Mouse (Mus musculus) CH12.LX (cell line): ENCODE results near the gene Ankrd35. TPM values are rescaled to one million over a fixed set of nuclear protein-coding genes. Genes with fewer than 3 reads are reported as not detected.

ENCODE experiments used
- DNase-seq: peaks from one replicate; pipeline ENCODE4 v3.0.0-alpha.2; 2013; ENCODE audit errors: extremely low read depth
- H3K27ac ChIP-seq: 2 replicates; pipeline ENCODE4 v1.5.1; 2012; ENCODE audit warnings: low read depth, mild to moderate bottlenecking, control low read depth, moderate library complexity; ENCODE audit not compliant: insufficient read depth
- H3K27me3 ChIP-seq: replicated peaks from 2 replicates; pipeline ENCODE3; 2012; ENCODE audit warnings: inconsistent platforms
- H3K36me3 ChIP-seq, 2 experiments: replicated peaks in 1 of 2; 2 replicates each; pipeline versions ENCODE3 to v1.6.1; 2012; ENCODE audit warnings: inconsistent platforms in 1 of 2, low read length in 1 of 2, mild to moderate bottlenecking in 1 of 2, mixed read lengths in 1 of 2, moderate library complexity in 1 of 2; ENCODE audit not compliant: control insufficient read depth in 1 of 2, insufficient read depth in 1 of 2
- H3K4me1 ChIP-seq, 2 experiments: 2 replicates each; pipeline ENCODE4 v1.6.1; 2012; ENCODE audit warnings: inconsistent platforms in 1 of 2, moderate library complexity in 1 of 2; ENCODE audit not compliant: insufficient read depth in 2 of 2, control insufficient read depth in 1 of 2
- H3K4me2 ChIP-seq: 2 replicates; pipeline ENCODE4 v1.6.1; 2012; ENCODE audit warnings: low read depth, mild to moderate bottlenecking, control low read depth; ENCODE audit not compliant: poor library complexity, insufficient read depth, severe bottlenecking
- H3K4me3 ChIP-seq, 3 experiments: fragments of 150-350 bp in 1 of 3; sonication (generic) in 1 of 3; replicated peaks in 1 of 3; 2 replicates each; pipeline versions ENCODE3 to v1.5.1; 2011 to 2012; ENCODE audit warnings: low read depth in 2 of 3, low read length in 2 of 3, mild to moderate bottlenecking in 2 of 3, moderate library complexity in 2 of 3, control low read depth in 1 of 3, improper control_type of control experiment in 1 of 3, inconsistent platforms in 1 of 3, mixed read lengths in 1 of 3; ENCODE audit not compliant: poor library complexity in 1 of 3
- H3K79me2 ChIP-seq: replicated peaks from 2 replicates; pipeline ENCODE4 v1.6.1; 2012; ENCODE audit warnings: mild to moderate bottlenecking, moderate library complexity; ENCODE audit not compliant: control insufficient read depth, poor library complexity, insufficient read depth, severe bottlenecking; ENCODE audit errors: extremely low read depth
- H3K9ac ChIP-seq: 2 replicates; pipeline ENCODE4 v1.6.1; 2012; ENCODE audit warnings: low read depth, mild to moderate bottlenecking, control low read depth, moderate library complexity; ENCODE audit not compliant: insufficient read depth
- H3K9me3 ChIP-seq: replicated peaks from 2 replicates; pipeline ENCODE3; 2012; ENCODE audit warnings: low read length, inconsistent platforms, mixed read lengths
- BHLHE40 ChIP-seq: IDR thresholded peaks from 2 replicates; pipeline ENCODE4 v1.6.1; 2011; ENCODE audit warnings: mild to moderate bottlenecking, low read depth, low read length, improper control_type of control experiment
- CHD1 ChIP-seq: IDR thresholded peaks from 2 replicates; pipeline ENCODE4 v1.6.1; 2012; ENCODE audit warnings: low read depth, low read length, improper control_type of control experiment, inconsistent platforms
- CHD2 ChIP-seq: IDR thresholded peaks from 2 replicates; pipeline ENCODE4 v1.6.1; 2011; ENCODE audit warnings: low read length, improper control_type of control experiment
- CTCF ChIP-seq, 2 experiments: IDR thresholded peaks in 1 of 2; conservative IDR thresholded peaks in 1 of 2; 2 replicates each; pipeline ENCODE4 v1.5.1; 2011 to 2012; ENCODE audit warnings: low read depth in 2 of 2, low read length in 2 of 2, improper control_type of control experiment in 1 of 2, inconsistent platforms in 1 of 2, mild to moderate bottlenecking in 1 of 2, moderate library complexity in 1 of 2
- EP300 ChIP-seq: IDR thresholded peaks from 2 replicates; pipeline ENCODE4 v1.6.1; 2011; ENCODE audit warnings: low read length, improper control_type of control experiment
- ETS1 ChIP-seq: conservative IDR thresholded peaks from 2 replicates; pipeline ENCODE4 v1.6.1; 2012; ENCODE audit warnings: low read depth, mild to moderate bottlenecking, inconsistent platforms, low read length, improper control_type of control experiment, moderate library complexity
- GABPA ChIP-seq: IDR thresholded peaks from 2 replicates; pipeline ENCODE4 v1.6.1; 2012; ENCODE audit warnings: low read depth, low read length, improper control_type of control experiment, inconsistent platforms; ENCODE audit not compliant: insufficient replicate concordance
- HCFC1 ChIP-seq: IDR thresholded peaks from 2 replicates; pipeline ENCODE4 v1.6.1; 2012; ENCODE audit warnings: low read depth, mild to moderate bottlenecking, inconsistent platforms, low read length, improper control_type of control experiment
- IRF4 ChIP-seq: IDR thresholded peaks from 2 replicates; pipeline ENCODE4 v1.6.1; 2014; ENCODE audit warnings: low read depth, mild to moderate bottlenecking, inconsistent platforms, low read length, improper control_type of control experiment
- KAT2A ChIP-seq: IDR thresholded peaks from 2 replicates; pipeline ENCODE4 v1.6.1; 2012; ENCODE audit warnings: low read length, improper control_type of control experiment, inconsistent platforms; ENCODE audit not compliant: insufficient replicate concordance
- MAX ChIP-seq: IDR thresholded peaks from 2 replicates; pipeline ENCODE4 v1.6.1; 2011; ENCODE audit warnings: low read length, improper control_type of control experiment
- MAZ ChIP-seq: IDR thresholded peaks from 2 replicates; pipeline ENCODE4 v1.6.1; 2012; ENCODE audit warnings: low read depth, mild to moderate bottlenecking, inconsistent platforms, low read length, improper control_type of control experiment, moderate library complexity
- MEF2A ChIP-seq: IDR thresholded peaks from 2 replicates; pipeline ENCODE4 v1.6.1; 2014; ENCODE audit warnings: low read depth, mild to moderate bottlenecking, inconsistent platforms, low read length, improper control_type of control experiment, borderline replicate concordance
- MXI1 ChIP-seq: IDR thresholded peaks from 2 replicates; pipeline ENCODE4 v1.6.1; 2011; ENCODE audit warnings: mild to moderate bottlenecking, low read depth, low read length, improper control_type of control experiment
- MYC ChIP-seq: IDR thresholded peaks from 2 replicates; pipeline ENCODE4 v1.6.1; 2011; ENCODE audit warnings: low read depth, mild to moderate bottlenecking, improper control_type of control experiment, low read length
- NELFE ChIP-seq: IDR thresholded peaks from 2 replicates; pipeline ENCODE4 v1.6.1; 2011; ENCODE audit warnings: low read depth, low read length, improper control_type of control experiment
- NRF1 ChIP-seq: IDR thresholded peaks from 2 replicates; pipeline ENCODE4 v1.6.1; 2014; ENCODE audit warnings: low read depth, mild to moderate bottlenecking, inconsistent platforms, low read length, improper control_type of control experiment, moderate library complexity
- POLR2A ChIP-seq: IDR thresholded peaks from 2 replicates; pipeline ENCODE4 v1.6.1; 2011; ENCODE audit warnings: low read depth, mild to moderate bottlenecking, improper control_type of control experiment, low read length
- RAD21 ChIP-seq: IDR thresholded peaks from 2 replicates; pipeline ENCODE4 v1.6.1; 2011; ENCODE audit warnings: low read depth, mild to moderate bottlenecking, low read length, improper control_type of control experiment, moderate library complexity
- RCOR1 ChIP-seq: conservative IDR thresholded peaks from 2 replicates; pipeline ENCODE4 v1.6.1; 2012; ENCODE audit warnings: low read depth, mild to moderate bottlenecking, inconsistent platforms, low read length, improper control_type of control experiment
- SIN3A ChIP-seq: IDR thresholded peaks from 2 replicates; pipeline ENCODE4 v1.6.1; 2012; ENCODE audit warnings: low read length, improper control_type of control experiment, inconsistent platforms
- SMC3 ChIP-seq: IDR thresholded peaks from 2 replicates; pipeline ENCODE4 v1.6.1; 2011; ENCODE audit warnings: low read depth, low read length, improper control_type of control experiment
- ZC3H11A ChIP-seq: IDR thresholded peaks from 2 replicates; pipeline ENCODE4 v1.6.1; 2012; ENCODE audit warnings: low read depth, mild to moderate bottlenecking, inconsistent platforms, low read length, improper control_type of control experiment
- ZKSCAN1 ChIP-seq: IDR thresholded peaks from 2 replicates; pipeline ENCODE4 v1.6.1; 2012; ENCODE audit warnings: low read depth, inconsistent platforms, low read length, improper control_type of control experiment, borderline replicate concordance
- dilution Hi-C: fragments of 300-500 bp; cut with MboI; formaldehyde crosslinking; loops from 2 replicates; pipeline ENCODE4 v1.14.3; 2020; ENCODE audit warnings: low sequenced_read_pairs; ENCODE audit not compliant: extremely low pct_unique_long_range_greater_than_20kb, extremely low pct_ligation_motif_present
- in situ Hi-C: fragments of 300-500 bp; cut with MboI; formaldehyde crosslinking; loops from 3 replicates; pipeline ENCODE4 v1.14.3; 2019; ENCODE audit warnings: low sequenced_read_pairs, low pct_ligation_motif_present, low pct_unique_long_range_greater_than_20kb, mixed read lengths
- polyA plus RNA-seq: library from polyadenylated mRNA; unstranded; fragments of >175 nt; gene quantifications from 2 replicates; pipeline ENCODE4 v1.2.1, GENCODE M21; 2012; ENCODE audit warnings: low read depth; ENCODE audit not compliant: insufficient read length
- total RNA-seq, 2 experiments: library from RNA; depleted of rRNA; stranded (reverse); fragments of 300-350 nt in 1 of 2; fragments of >200 nt in 1 of 2; gene quantifications; 2 replicates each; pipeline ENCODE4 v1.2.3; 2012 to 2014

Gene Ankrd35
- total and polyA plus RNA-seq, 3 experiments, result 0.78 to 11.2 (median 1.9) TPM

- H3K9me3 ChIP-seq, result no peaks in the 10 kb centered on the region
- peak overlapping the region; percentile 67 to 91 (median 70) for H3K4me3 ChIP-seq
- H3K9ac ChIP-seq, result peak overlapping the region; percentile 89
- H3K79me2 ChIP-seq, result peaks cover 7% of the 10 kb centered on the region
- peaks cover 24 to 66% of the 10 kb centered on the region in 2 experiments for H3K36me3 ChIP-seq
- TF ChIP-seq ZKSCAN1, result no peak
- no peak for TF ChIP-seq SMC3
- no peak for TF ChIP-seq MAX
- TF ChIP-seq POLR2A, result no peak
- no peak for TF ChIP-seq NELFE
- no peak for TF ChIP-seq RCOR1
- TF ChIP-seq KAT2A, result no peak
- no peak for TF ChIP-seq NRF1
- TF ChIP-seq MEF2A, result no peak
- TF ChIP-seq ZC3H11A, result no peak
- no peak for TF ChIP-seq HCFC1
- TF ChIP-seq CHD1, result no peak
- no peak for TF ChIP-seq CHD2
- no peak for TF ChIP-seq CTCF (conservative IDR thresholded peaks at IDR 0.05 in 1 of 2, IDR thresholded peaks at IDR 0.05 in 1 of 2; ENCODE audit: low read depth in 2 of 2, low read length in 2 of 2)
- no peak for TF ChIP-seq BHLHE40
- no peak for TF ChIP-seq MAZ
- TF ChIP-seq SIN3A, result no peak
- TF ChIP-seq MYC, result no peak
- TF ChIP-seq MXI1, result no peak
- TF ChIP-seq GABPA, result no peak
- in situ Hi-C loops, result no loop called here
- dilution Hi-C loops, result no loop called here
- peak overlapping the region; percentile 88 for H3K4me2 ChIP-seq
- H3K27ac ChIP-seq, result 0 out of 2 replicates have a peak overlapping the region, but pooled peaks have one; percentile 38
- no peak for DNase-seq
- H3K27me3 ChIP-seq, result no peaks in the 10 kb centered on the region
- peaks cover 6 to 25% of the 10 kb centered on the region in 2 experiments for H3K4me1 ChIP-seq
Measured at GRCm38 (mm10) chr3:96636448-96636847, 33.5 kb upstream of the Ankrd35 start.

- in situ Hi-C loops, result no loop called here
- no peak overlapping the region for H3K27ac ChIP-seq
- peak; percentile 63 for TF ChIP-seq SMC3
- no peak for TF ChIP-seq MXI1
- TF ChIP-seq SIN3A, result no peak
- no peak for TF ChIP-seq EP300
- TF ChIP-seq CTCF (conservative IDR thresholded peaks at IDR 0.05 in 1 of 2, IDR thresholded peaks at IDR 0.05 in 1 of 2; ENCODE audit: low read depth in 2 of 2, low read length in 2 of 2), result peak in 1 of 2 experiments; percentile 83
- no peak for TF ChIP-seq ETS1
- TF ChIP-seq RAD21, result peak; percentile 75
- TF ChIP-seq IRF4, result no peak
- H3K9ac ChIP-seq, result no peak overlapping the region
- H3K4me1 ChIP-seq, result peaks cover 6 to 21% of the 10 kb centered on the region in 2 experiments
- H3K4me2 ChIP-seq, result no peak overlapping the region
- DNase-seq, result peak; percentile 67
- H3K79me2 ChIP-seq, result peaks cover 6% of the 10 kb centered on the region; the same call in 1 of the 2 replicates
- no peak overlapping the region for H3K4me3 ChIP-seq
- H3K36me3 ChIP-seq, result peaks cover 24 to 67% of the 10 kb centered on the region in 2 experiments
- no peaks in the 10 kb centered on the region for H3K9me3 ChIP-seq
- dilution Hi-C loops, result no loop called here
- H3K27me3 ChIP-seq, result no peaks in the 10 kb centered on the region
Measured at GRCm38 (mm10) chr3:96639219-96639618, 30.7 kb upstream of the Ankrd35 start.
